Mouse (Mus musculus): Measurements from ENCODE around the gene Pnmt.
A peak's percentile ranks its signal among the peaks of the same experiment; 100 is the strongest.

The Pnmt gene

GRCm38 (mm10) chr11:98385638-98386585 lies at the start of gene Pnmt:
TSS of gene Pnmt (plus strand) at chr11:98386450.
- no peak for DNase-seq

- DNase-seq: peak; percentile 89
Observed at GRCm38 (mm10) chr11:98338507-98338961, 47.7 kb upstream of the Pnmt start.

GRCm38 (mm10) chr11:98339071-98339501 lies 47.2 kb upstream of the Pnmt start:
- DNase-seq: no peak

GRCm38 (mm10) chr11:98339679-98340287 lies 46.5 kb upstream of the Pnmt start:
- DNase-seq: no peak

GRCm38 (mm10) chr11:98340597-98340996 lies 45.7 kb upstream of the Pnmt start:
- no peak for DNase-seq

- no peak for DNase-seq
Observed at GRCm38 (mm10) chr11:98341174-98341573, 45.1 kb upstream of the Pnmt start.

- DNase-seq: peak; percentile 94
Observed at GRCm38 (mm10) chr11:98342000-98342945, 44.0 kb upstream of the Pnmt start.

- DNase-seq: peak; percentile 82
Observed at GRCm38 (mm10) chr11:98345253-98345652, 41.0 kb upstream of the Pnmt start.

- peak; percentile 73 for DNase-seq
Observed at GRCm38 (mm10) chr11:98346168-98346567, 40.1 kb upstream of the Pnmt start.

- no peak for DNase-seq
Observed at GRCm38 (mm10) chr11:98347385-98348082, 38.7 kb upstream of the Pnmt start.

GRCm38 (mm10) chr11:98348083-98348961 lies 37.9 kb upstream of the Pnmt start, which contains the start of gene Ppp1r1b:
TSS of gene Ppp1r1b (plus strand) at chr11:98348404.
- peak; percentile 88 for DNase-seq

GRCm38 (mm10) chr11:98349308-98349707 lies 36.9 kb upstream of the Pnmt start:
- DNase-seq: no peak

GRCm38 (mm10) chr11:98352272-98352990 lies 33.8 kb upstream of the Pnmt start:
- DNase-seq: no peak

- peak; percentile 73 for DNase-seq
Observed at GRCm38 (mm10) chr11:98353651-98354211, 32.5 kb upstream of the Pnmt start.

GRCm38 (mm10) chr11:98354445-98354844 lies 31.8 kb upstream of the Pnmt start:
- peak; percentile 80 for DNase-seq

- DNase-seq: peak; percentile 64
Observed at GRCm38 (mm10) chr11:98355732-98356299, 30.4 kb upstream of the Pnmt start.

GRCm38 (mm10) chr11:98356625-98357394 lies 29.4 kb upstream of the Pnmt start:
- DNase-seq: no peak

GRCm38 (mm10) chr11:98357396-98358160 lies 28.7 kb upstream of the Pnmt start:
- no peak for DNase-seq

All from right cerebral cortex, adult 18-20 months (tissue).